Mouse (Mus musculus): Measurements from ENCODE around the gene Tjp1. TPM values are rescaled to one million over a fixed set of nuclear protein-coding genes. Genes with fewer than 3 reads are reported as not detected.
A peak's percentile ranks its signal among the peaks of the same experiment; 100 is the strongest.

The Tjp1 gene
- polyA plus RNA-seq, 1 experiment from 2014 or later = 9.7 TPM

DNA sequence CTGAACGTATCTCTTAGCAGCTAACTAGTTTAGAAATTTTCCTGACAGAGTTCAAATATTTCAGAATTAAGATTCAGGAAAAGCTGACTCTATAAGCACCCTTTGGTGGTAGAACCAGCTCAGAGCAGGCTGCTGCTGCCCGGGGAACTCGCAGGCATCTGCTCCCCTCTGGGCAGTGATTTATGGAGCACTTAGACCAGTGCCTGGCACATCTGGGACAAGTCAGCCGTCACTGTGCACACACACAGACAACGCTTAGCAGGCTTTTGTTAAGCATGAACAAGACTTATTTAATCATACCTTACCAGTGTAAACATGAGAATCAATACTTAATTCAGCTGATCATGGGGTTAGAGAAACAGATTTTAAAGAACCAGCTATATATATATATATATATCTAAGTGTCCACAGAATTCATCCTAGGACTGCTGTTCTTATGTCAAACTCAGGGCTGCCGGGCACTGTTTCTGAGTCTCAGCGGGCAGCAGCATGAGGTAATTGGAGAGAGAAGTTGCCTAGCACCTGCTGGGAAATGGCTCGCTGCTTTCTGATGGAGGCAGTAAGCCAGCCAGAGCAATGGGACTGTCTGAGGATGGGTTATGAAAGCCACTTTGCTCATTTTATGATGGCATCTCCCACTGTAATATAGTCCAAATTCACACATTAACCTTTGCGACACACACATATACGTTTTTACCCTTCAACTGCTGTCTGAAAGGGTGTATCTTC lies 14.0 kb downstream of the Tjp1 start:
- no peak for ATAC-seq
- Histone ChIP-seq H3K4me3 (ENCODE audit: low read depth, low read length) (no peak overlapping the region), H3K27me3 (replicated peaks; ENCODE audit: control insufficient read depth, insufficient read depth, low read length) (peaks cover 2% of the 10 kb centered on the region; the same call in 1 of the 2 replicates), H3K36me3 (ENCODE audit: control insufficient read depth, insufficient read depth) (no peaks in the 10 kb centered on the region), H3K4me1 (replicated peaks; ENCODE audit: control insufficient read depth, insufficient read depth, low read length) (no peaks in the 10 kb centered on the region), H3K9me3 (ENCODE audit: control insufficient read depth) (no peaks in the 10 kb centered on the region), H3K4me2 (replicated peaks; ENCODE audit: low read depth) (no peak overlapping the region), H3K27ac (ENCODE audit: low read depth, low read length) (no peak overlapping the region), H3K9ac (ENCODE audit: low read depth, low read length) (no peak overlapping the region)
- 39% methylated on average over 10 of the region's 10 CpGs for WGBS
- no peak for TF ChIP-seq CTCF (IDR thresholded peaks at IDR 0.05; ENCODE audit: low read depth)

- no peaks in the 10 kb centered on the region for H3K4me1 ChIP-seq (replicated peaks; ENCODE audit: control insufficient read depth, insufficient read depth, low read length)
- H3K27me3 ChIP-seq (replicated peaks; ENCODE audit: control insufficient read depth, insufficient read depth, low read length) = no peaks in the 10 kb centered on the region; the same call in 1 of the 2 replicates
- ATAC-seq = no peak
- no peak for TF ChIP-seq CTCF (IDR thresholded peaks at IDR 0.05; ENCODE audit: low read depth)
- H3K4me2 ChIP-seq (replicated peaks; ENCODE audit: low read depth) = no peak overlapping the region
- H3K9me3 ChIP-seq (ENCODE audit: control insufficient read depth) = no peaks in the 10 kb centered on the region
- H3K9ac ChIP-seq (ENCODE audit: low read depth, low read length) = no peak overlapping the region
- H3K27ac ChIP-seq (ENCODE audit: low read depth, low read length) = no peak overlapping the region
- WGBS = 90% methylated on average over 3 of the region's 3 CpGs
- no peaks in the 10 kb centered on the region for H3K36me3 ChIP-seq (ENCODE audit: control insufficient read depth, insufficient read depth)
- H3K4me3 ChIP-seq (ENCODE audit: low read depth, low read length) = no peak overlapping the region
Observed at GRCm38 (mm10) chr7:65509357-65509756, 18.2 kb downstream of the Tjp1 start.

DNA sequence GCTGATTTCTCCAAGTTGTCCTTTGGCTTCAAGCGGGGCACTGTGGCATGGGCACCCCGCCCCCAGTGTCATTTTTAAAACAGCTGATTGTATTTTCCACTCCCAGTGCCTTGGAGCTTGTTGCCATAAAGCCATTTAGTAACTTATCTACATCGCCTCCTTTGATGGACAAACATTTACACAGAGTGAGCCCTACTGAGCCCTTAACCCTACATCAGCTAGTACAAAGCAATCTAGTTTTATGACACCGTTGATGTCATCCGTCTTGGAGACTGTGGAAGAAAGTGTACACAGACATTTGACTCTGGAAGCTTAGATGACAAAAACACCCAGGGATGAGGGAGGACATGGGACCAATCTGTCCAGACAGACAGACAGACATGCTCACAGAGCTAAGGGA lies 20.2 kb downstream of the Tjp1 start:
- Histone ChIP-seq H3K4me2 (replicated peaks; ENCODE audit: low read depth) (peak overlapping the region; percentile 43; the same call in 1 of the 2 replicates), H3K36me3 (ENCODE audit: control insufficient read depth, insufficient read depth) (no peaks in the 10 kb centered on the region), H3K27ac (ENCODE audit: low read depth, low read length) (no peak overlapping the region), H3K9ac (ENCODE audit: low read depth, low read length) (no peak overlapping the region), H3K9me3 (ENCODE audit: control insufficient read depth) (no peaks in the 10 kb centered on the region), H3K27me3 (replicated peaks; ENCODE audit: control insufficient read depth, insufficient read depth, low read length) (no peaks in the 10 kb centered on the region), H3K4me1 (replicated peaks; ENCODE audit: control insufficient read depth, insufficient read depth, low read length) (no peaks in the 10 kb centered on the region), H3K4me3 (ENCODE audit: low read depth, low read length) (no peak overlapping the region)
- ATAC-seq = peak; percentile 79
- WGBS = 45% methylated on average over 5 of the region's 5 CpGs
- no peak for TF ChIP-seq CTCF (IDR thresholded peaks at IDR 0.05; ENCODE audit: low read depth)

DNA sequence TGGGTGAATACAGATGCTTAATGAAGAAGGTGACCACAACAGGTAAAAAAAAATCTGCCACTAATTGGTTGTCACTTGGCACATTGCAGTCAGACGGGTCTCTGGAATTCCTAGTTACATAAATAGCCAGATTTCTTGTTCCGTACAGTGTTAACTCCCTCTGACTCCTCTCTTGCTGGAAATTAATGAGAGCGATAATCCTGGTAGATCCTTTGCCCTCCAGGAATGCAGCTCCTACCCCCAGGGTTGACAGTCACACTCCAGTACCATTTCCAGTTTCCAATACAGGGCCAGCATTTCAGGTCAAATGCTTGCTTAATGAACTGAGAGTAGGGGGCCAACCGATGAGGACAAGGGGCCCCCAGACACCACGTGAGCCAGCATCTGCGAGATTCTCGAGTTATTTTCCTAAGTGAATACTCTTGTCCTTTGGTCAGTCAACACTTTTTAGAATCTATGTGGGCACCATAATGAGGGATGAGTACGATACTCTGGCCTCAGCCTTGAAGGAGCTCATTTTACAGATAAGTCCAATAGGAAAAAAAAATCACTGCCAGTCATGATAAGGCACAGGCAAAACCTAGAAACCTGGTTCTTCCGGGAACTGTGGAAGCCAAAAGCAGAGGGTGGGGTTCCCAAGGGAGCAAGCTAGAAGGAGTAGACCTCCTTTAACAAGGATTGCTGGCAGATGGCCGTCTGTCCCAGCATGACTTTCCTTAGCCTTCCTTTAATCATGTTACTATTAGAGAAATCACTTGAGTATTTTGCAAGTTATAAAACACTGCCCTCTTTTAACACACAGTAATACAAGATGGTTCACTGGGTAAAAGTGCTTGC lies 24.9 kb downstream of the Tjp1 start:
- H3K36me3 ChIP-seq (ENCODE audit: control insufficient read depth, insufficient read depth) = no peaks in the 10 kb centered on the region
- H3K27ac ChIP-seq (ENCODE audit: low read depth, low read length) = no peak overlapping the region
- no peak overlapping the region for H3K4me3 ChIP-seq (ENCODE audit: low read depth, low read length)
- WGBS = 68% methylated on average over 10 of the region's 10 CpGs
- no peak overlapping the region for H3K9ac ChIP-seq (ENCODE audit: low read depth, low read length)
- TF ChIP-seq CTCF (IDR thresholded peaks at IDR 0.05; ENCODE audit: low read depth) = no peak
- no peak overlapping the region for H3K4me2 ChIP-seq (replicated peaks; ENCODE audit: low read depth)
- no peak for ATAC-seq
- H3K4me1 ChIP-seq (replicated peaks; ENCODE audit: control insufficient read depth, insufficient read depth, low read length) = no peaks in the 10 kb centered on the region
- no peaks in the 10 kb centered on the region for H3K9me3 ChIP-seq (ENCODE audit: control insufficient read depth)
- no peaks in the 10 kb centered on the region for H3K27me3 ChIP-seq (replicated peaks; ENCODE audit: control insufficient read depth, insufficient read depth, low read length)

GRCm38 (mm10) chr7:65500746-65501145 lies 26.8 kb downstream of the Tjp1 start:
- Histone ChIP-seq H3K27ac (ENCODE audit: low read depth, low read length) (no peak overlapping the region), H3K4me2 (replicated peaks; ENCODE audit: low read depth) (no peak overlapping the region), H3K4me3 (ENCODE audit: low read depth, low read length) (no peak overlapping the region), H3K27me3 (replicated peaks; ENCODE audit: control insufficient read depth, insufficient read depth, low read length) (no peaks in the 10 kb centered on the region), H3K9me3 (ENCODE audit: control insufficient read depth) (no peaks in the 10 kb centered on the region), H3K9ac (ENCODE audit: low read depth, low read length) (no peak overlapping the region), H3K36me3 (ENCODE audit: control insufficient read depth, insufficient read depth) (no peaks in the 10 kb centered on the region), H3K4me1 (replicated peaks; ENCODE audit: control insufficient read depth, insufficient read depth, low read length) (no peaks in the 10 kb centered on the region)
- no peak for TF ChIP-seq CTCF (IDR thresholded peaks at IDR 0.05; ENCODE audit: low read depth)
- WGBS = 58% methylated on average over 7 of the region's 7 CpGs
- no peak for ATAC-seq

- no peak overlapping the region for H3K4me3 ChIP-seq (ENCODE audit: low read depth, low read length)
- peak; percentile 96 for TF ChIP-seq CTCF (IDR thresholded peaks at IDR 0.05; ENCODE audit: low read depth)
- no peak overlapping the region for H3K27ac ChIP-seq (ENCODE audit: low read depth, low read length)
- WGBS = 53% methylated on average over 12 of the region's 12 CpGs
- H3K9ac ChIP-seq (ENCODE audit: low read depth, low read length) = no peak overlapping the region
- no peaks in the 10 kb centered on the region for H3K9me3 ChIP-seq (ENCODE audit: control insufficient read depth)
- no peaks in the 10 kb centered on the region for H3K27me3 ChIP-seq (replicated peaks; ENCODE audit: control insufficient read depth, insufficient read depth, low read length)
- no peaks in the 10 kb centered on the region for H3K4me1 ChIP-seq (replicated peaks; ENCODE audit: control insufficient read depth, insufficient read depth, low read length)
- ATAC-seq = peak; percentile 78
- no peak overlapping the region for H3K4me2 ChIP-seq (replicated peaks; ENCODE audit: low read depth)
- H3K36me3 ChIP-seq (ENCODE audit: control insufficient read depth, insufficient read depth) = no peaks in the 10 kb centered on the region
Observed at GRCm38 (mm10) chr7:65497733-65498583, 29.6 kb downstream of the Tjp1 start.
